Mouse (Mus musculus) hindbrain, embryonic 15.5 days (tissue): Measurements from ENCODE around the gene Serbp1. TPM values are rescaled to one million over a fixed set of nuclear protein-coding genes. Genes with fewer than 3 reads are reported as not detected.

ENCODE experiments used
- ATAC-seq: fragments of 200-750 bp; cut with Nextera tagmentation; 2 replicates; pipeline ENCODE4 v1.8.0; 2017; ENCODE audit warnings: low read depth, moderate number of reproducible peaks, moderate TSS enrichment; ENCODE audit not compliant: low FRiP score
- H3K27ac ChIP-seq: fragments of 300-500 bp; sonication (generic); replicated peaks from 2 replicates; pipeline ENCODE4 v1.5.1; 2015; ENCODE audit warnings: mild to moderate bottlenecking, inconsistent platforms
- H3K27me3 ChIP-seq: fragments of 300-500 bp; sonication (generic); 2 replicates; pipeline ENCODE4 v1.6.1; 2015; ENCODE audit warnings: control low read depth, inconsistent platforms
- H3K36me3 ChIP-seq: fragments of 300-500 bp; sonication (generic); 2 replicates; pipeline ENCODE4 v1.6.1; 2015; ENCODE audit warnings: control low read depth, inconsistent platforms
- H3K4me1 ChIP-seq: fragments of 300-500 bp; sonication (generic); replicated peaks from 2 replicates; pipeline ENCODE4 v1.6.1; 2015; ENCODE audit warnings: control low read depth, inconsistent platforms
- H3K4me2 ChIP-seq: fragments of 300-500 bp; sonication (generic); 2 replicates; pipeline ENCODE4 v1.6.1; 2015; ENCODE audit warnings: moderate library complexity, mild to moderate bottlenecking, inconsistent platforms
- H3K4me3 ChIP-seq: fragments of 300-500 bp; sonication (generic); 2 replicates; pipeline ENCODE4 v1.5.1; 2015; ENCODE audit warnings: mild to moderate bottlenecking, inconsistent platforms
- H3K9ac ChIP-seq: fragments of 300-500 bp; sonication (generic); 2 replicates; pipeline ENCODE4 v1.6.1; 2015; ENCODE audit warnings: inconsistent platforms
- H3K9me3 ChIP-seq: fragments of 300-500 bp; sonication (generic); 2 replicates; pipeline ENCODE4 v1.6.1; 2016; ENCODE audit warnings: control low read depth, inconsistent platforms
- WGBS: fragments of 180-500 bp; shearing (Covaris S2); methylation state at CpG from one replicate; pipeline ENCODE4 v1.1.7; 2015; 5-methylcytosine and 5-hydroxymethylcytosine counted together
- polyA plus RNA-seq: library from polyadenylated mRNA; unstranded; fragments of >200 nt; fragmentation: Nextera tagmentation; extraction: Ambion mirVana; gene quantifications from 2 replicates; pipeline ENCODE4 v1.2.1, GENCODE M21; 2015

The Serbp1 gene
- polyA plus RNA-seq, 1 experiment from 2014 or later, result 298 TPM

GRCm38 (mm10) chr6:67281614-67282197, 43.7 kb downstream of the Serbp1 start:
- H3K9ac ChIP-seq, result no peak overlapping the region
- ATAC-seq, result no peak
- H3K36me3 ChIP-seq, result peaks cover 40% of the 10 kb centered on the region
- H3K4me1 ChIP-seq, result no peaks in the 10 kb centered on the region
- no peak overlapping the region for H3K4me3 ChIP-seq
- H3K27ac ChIP-seq, result no peak overlapping the region
- H3K27me3 ChIP-seq, result no peaks in the 10 kb centered on the region
- no peak overlapping the region for H3K4me2 ChIP-seq
- no peaks in the 10 kb centered on the region for H3K9me3 ChIP-seq
- 93% methylated on average over 9 of the region's 9 CpGs for WGBS

GRCm38 (mm10) chr6:67282897-67283296, 44.9 kb downstream of the Serbp1 start:
- WGBS, result 91% methylated on average over 1 of the region's 1 CpGs
- H3K9me3 ChIP-seq, result no peaks in the 10 kb centered on the region
- no peak overlapping the region for H3K9ac ChIP-seq
- H3K27ac ChIP-seq, result no peak overlapping the region
- H3K4me3 ChIP-seq, result no peak overlapping the region
- no peak for ATAC-seq
- H3K27me3 ChIP-seq, result no peaks in the 10 kb centered on the region
- H3K4me2 ChIP-seq, result no peak overlapping the region
- peaks cover 37% of the 10 kb centered on the region for H3K36me3 ChIP-seq
- no peaks in the 10 kb centered on the region for H3K4me1 ChIP-seq

- H3K4me3 ChIP-seq, result no peak overlapping the region
- 81% methylated on average over 5 of the region's 5 CpGs for WGBS
- H3K4me2 ChIP-seq, result no peak overlapping the region
- no peak for ATAC-seq
- H3K9ac ChIP-seq, result no peak overlapping the region
- H3K4me1 ChIP-seq, result no peaks in the 10 kb centered on the region
- peaks cover 4% of the 10 kb centered on the region; the same call in 1 of the 2 replicates for H3K36me3 ChIP-seq
- no peaks in the 10 kb centered on the region for H3K9me3 ChIP-seq
- no peak overlapping the region for H3K27ac ChIP-seq
- H3K27me3 ChIP-seq, result no peaks in the 10 kb centered on the region
Observed at GRCm38 (mm10) chr6:67292042-67292623, 54.2 kb downstream of the Serbp1 start.

GRCm38 (mm10) chr6:67296126-67296525, 58.1 kb downstream of the Serbp1 start:
- H3K4me2 ChIP-seq, result no peak overlapping the region
- no peaks in the 10 kb centered on the region for H3K27me3 ChIP-seq
- H3K9ac ChIP-seq, result no peak overlapping the region
- no peaks in the 10 kb centered on the region for H3K4me1 ChIP-seq
- no peak overlapping the region for H3K4me3 ChIP-seq
- no peak for ATAC-seq
- peaks cover 4% of the 10 kb centered on the region; the same call in 1 of the 2 replicates for H3K36me3 ChIP-seq
- 56% methylated on average over 5 of the region's 5 CpGs for WGBS
- H3K27ac ChIP-seq, result no peak overlapping the region
- no peaks in the 10 kb centered on the region for H3K9me3 ChIP-seq

GRCm38 (mm10) chr6:67298742-67299141, 60.8 kb downstream of the Serbp1 start:
- 59% methylated on average over 5 of the region's 5 CpGs for WGBS
- Histone ChIP-seq H3K9me3 (no peaks in the 10 kb centered on the region), H3K4me3 (no peak overlapping the region), H3K36me3 (no peaks in the 10 kb centered on the region), H3K27ac (no peak overlapping the region), H3K9ac (no peak overlapping the region), H3K4me1 (no peaks in the 10 kb centered on the region), H3K4me2 (no peak overlapping the region), H3K27me3 (no peaks in the 10 kb centered on the region)
- no peak for ATAC-seq

GRCm38 (mm10) chr6:67300300-67300699, 62.3 kb downstream of the Serbp1 start:
- H3K4me1 ChIP-seq, result no peaks in the 10 kb centered on the region
- 73% methylated on average over 4 of the region's 4 CpGs for WGBS
- H3K27me3 ChIP-seq, result no peaks in the 10 kb centered on the region
- H3K9ac ChIP-seq, result no peak overlapping the region
- H3K36me3 ChIP-seq, result no peaks in the 10 kb centered on the region
- no peaks in the 10 kb centered on the region for H3K9me3 ChIP-seq
- no peak overlapping the region for H3K4me3 ChIP-seq
- no peak overlapping the region for H3K4me2 ChIP-seq
- no peak for ATAC-seq
- no peak overlapping the region for H3K27ac ChIP-seq

- Histone ChIP-seq H3K27me3 (no peaks in the 10 kb centered on the region), H3K9ac (no peak overlapping the region), H3K36me3 (no peaks in the 10 kb centered on the region), H3K4me2 (no peak overlapping the region), H3K9me3 (no peaks in the 10 kb centered on the region), H3K4me3 (no peak overlapping the region), H3K4me1 (no peaks in the 10 kb centered on the region), H3K27ac (no peak overlapping the region)
- WGBS, result 56% methylated on average over 6 of the region's 6 CpGs
- no peak for ATAC-seq
Observed at GRCm38 (mm10) chr6:67300710-67301163, 62.8 kb downstream of the Serbp1 start.

- H3K9me3 ChIP-seq, result no peaks in the 10 kb centered on the region
- ATAC-seq, result no peak
- no peak overlapping the region for H3K27ac ChIP-seq
- H3K4me1 ChIP-seq, result no peaks in the 10 kb centered on the region
- no peak overlapping the region for H3K4me2 ChIP-seq
- H3K27me3 ChIP-seq, result no peaks in the 10 kb centered on the region
- H3K9ac ChIP-seq, result no peak overlapping the region
- 91% methylated on average over 3 of the region's 3 CpGs for WGBS
- no peak overlapping the region for H3K4me3 ChIP-seq
- no peaks in the 10 kb centered on the region for H3K36me3 ChIP-seq
Observed at GRCm38 (mm10) chr6:67301230-67301629, 63.3 kb downstream of the Serbp1 start.

- no peak for ATAC-seq
Observed at GRCm38 (mm10) chr6:67302471-67302870, 64.5 kb downstream of the Serbp1 start.

GRCm38 (mm10) chr6:67303210-67303609, 65.2 kb downstream of the Serbp1 start:
- 93% methylated on average over 10 of the region's 10 CpGs for WGBS
- H3K4me3 ChIP-seq, result no peak overlapping the region
- no peak for ATAC-seq
- no peak overlapping the region for H3K9ac ChIP-seq
- no peak overlapping the region for H3K27ac ChIP-seq
- H3K4me2 ChIP-seq, result no peak overlapping the region
- H3K4me1 ChIP-seq, result no peaks in the 10 kb centered on the region
- H3K9me3 ChIP-seq, result no peaks in the 10 kb centered on the region
- no peaks in the 10 kb centered on the region for H3K27me3 ChIP-seq
- H3K36me3 ChIP-seq, result no peaks in the 10 kb centered on the region

More at GRCm38 (mm10) chr6:67302471-67302870, 64.5 kb downstream of the Serbp1 start:
- Histone ChIP-seq H3K4me2 (no peak overlapping the region), H3K27me3 (no peaks in the 10 kb centered on the region), H3K27ac (no peak overlapping the region), H3K9me3 (no peaks in the 10 kb centered on the region), H3K4me1 (no peaks in the 10 kb centered on the region), H3K4me3 (no peak overlapping the region), H3K36me3 (no peaks in the 10 kb centered on the region), H3K9ac (no peak overlapping the region)
- WGBS, result 89% methylated on average over 4 of the region's 4 CpGs

GRCm38 (mm10) chr6:67308994-67309393, 71.0 kb downstream of the Serbp1 start:
- 92% methylated on average over 3 of the region's 3 CpGs for WGBS
- H3K36me3 ChIP-seq, result no peaks in the 10 kb centered on the region

GRCm38 (mm10) chr6:67309752-67310151, 71.8 kb downstream of the Serbp1 start:
- Histone ChIP-seq H3K9me3 (no peaks in the 10 kb centered on the region), H3K27me3 (no peaks in the 10 kb centered on the region), H3K4me3 (no peak overlapping the region), H3K4me1 (no peaks in the 10 kb centered on the region), H3K9ac (no peak overlapping the region), H3K36me3 (no peaks in the 10 kb centered on the region), H3K4me2 (no peak overlapping the region), H3K27ac (no peak overlapping the region)
- 86% methylated on average over 3 of the region's 3 CpGs for whole genome bisulfite sequencing
- ATAC-seq, result no peak

More at GRCm38 (mm10) chr6:67308994-67309393, 71.0 kb downstream of the Serbp1 start:
- H3K4me3 ChIP-seq, result no peak overlapping the region
- H3K9ac ChIP-seq, result no peak overlapping the region
- ATAC-seq, result no peak
- no peaks in the 10 kb centered on the region for H3K9me3 ChIP-seq
- no peak overlapping the region for H3K4me2 ChIP-seq
- H3K27ac ChIP-seq, result no peak overlapping the region
- H3K27me3 ChIP-seq, result no peaks in the 10 kb centered on the region
- H3K4me1 ChIP-seq, result no peaks in the 10 kb centered on the region

GRCm38 (mm10) chr6:67314697-67315096, 76.7 kb downstream of the Serbp1 start:
- WGBS, result 68% methylated on average over 1 of the region's 1 CpGs
- Histone ChIP-seq H3K27me3 (no peaks in the 10 kb centered on the region), H3K9ac (no peak overlapping the region), H3K27ac (no peak overlapping the region), H3K36me3 (no peaks in the 10 kb centered on the region), H3K4me1 (no peaks in the 10 kb centered on the region), H3K4me3 (no peak overlapping the region), H3K4me2 (no peak overlapping the region), H3K9me3 (no peaks in the 10 kb centered on the region)
- ATAC-seq, result no peak
